Mouse (Mus musculus): ENCODE measurements around the gene Lce1c. TPM values are rescaled to one million over a fixed set of nuclear protein-coding genes. Genes with fewer than 3 reads are reported as not detected.

Lce1c gene
- not detected in 2 replicates for polyA plus RNA-seq (2015; fragmentation: Nextera tagmentation; extraction: Ambion mirVana)

GRCm38 (mm10) chr3:92678947-92679346 is at the start of gene Lce1c:
TSS of gene Lce1c (plus strand) at chr3:92679247.

GRCm38 (mm10) chr3:92648207-92648606 is 30.8 kb upstream of the Lce1c start, which contains the start of gene Lce1a1:
TSS of gene Lce1a1 (minus strand) at chr3:92648307.

GRCm38 (mm10) chr3:92656826-92657225 is 22.2 kb upstream of the Lce1c start, which contains the start of gene Lce1b:
TSS of gene Lce1b (minus strand) at chr3:92656926.

GRCm38 (mm10) chr3:92670215-92670614 is 8.8 kb upstream of the Lce1c start, which contains the start of gene Lce1a2:
TSS of gene Lce1a2 (minus strand) at chr3:92670315.

GRCm38 (mm10) chr3:92687110-92687509 is 8.1 kb downstream of the Lce1c start, which contains the start of gene Lce1d:
TSS of gene Lce1d (minus strand) at chr3:92687210.

GRCm38 (mm10) chr3:92708974-92709373 is 29.9 kb downstream of the Lce1c start, which contains the start of gene Lce1e:
TSS of gene Lce1e (minus strand) at chr3:92709074.

GRCm38 (mm10) chr3:92720250-92720649 is 41.2 kb downstream of the Lce1c start, which contains the start of gene Lce1f:
TSS of gene Lce1f (minus strand) at chr3:92720350.

Other genes with a start within 250 kb of the Lce1c start
- gene Gm9774, start 249.8 kb upstream of the Lce1c start, polyA plus RNA-seq (2015; fragmentation: Nextera tagmentation; extraction: Ambion mirVana) = 5.9 and 6.0 TPM in 2 replicates
- 0.71 TPM in 1 of 2 replicates, not detected in the other for gene Sprr2k, start 246.7 kb upstream of the Lce1c start, polyA plus RNA-seq (2015; fragmentation: Nextera tagmentation; extraction: Ambion mirVana)
- not detected in 2 replicates for gene Sprr1b, start 240.5 kb upstream of the Lce1c start, polyA plus RNA-seq (2015; fragmentation: Nextera tagmentation; extraction: Ambion mirVana)
- gene Sprr3, start 220.5 kb upstream of the Lce1c start, polyA plus RNA-seq (2015; fragmentation: Nextera tagmentation; extraction: Ambion mirVana) = 0.73 and 0.78 TPM in 2 replicates
- 3,851 and 3,973 TPM in 2 replicates for gene Sprr1a, start 193.4 kb upstream of the Lce1c start, polyA plus RNA-seq (2015; fragmentation: Nextera tagmentation; extraction: Ambion mirVana)
- not detected in 2 replicates for gene Sprr4, start 178.8 kb upstream of the Lce1c start, polyA plus RNA-seq (2015; fragmentation: Nextera tagmentation; extraction: Ambion mirVana)
- not detected in 2 replicates for gene 2310046K23Rik, start 144.7 kb upstream of the Lce1c start, polyA plus RNA-seq (2015; fragmentation: Nextera tagmentation; extraction: Ambion mirVana)
- gene Ivl, start 105.5 kb upstream of the Lce1c start, polyA plus RNA-seq (2015; fragmentation: Nextera tagmentation; extraction: Ambion mirVana) = 142 and 152 TPM in 2 replicates
- not detected in 2 replicates for gene Smcp, start 90.2 kb upstream of the Lce1c start, polyA plus RNA-seq (2015; fragmentation: Nextera tagmentation; extraction: Ambion mirVana)
- 0.31 TPM in 1 of 2 replicates, not detected in the other for gene 2210017I01Rik, start 71.8 kb upstream of the Lce1c start, polyA plus RNA-seq (2015; fragmentation: Nextera tagmentation; extraction: Ambion mirVana)
- 2.0 and 3.0 TPM in 2 replicates for gene Lce6a, start 57.6 kb upstream of the Lce1c start, polyA plus RNA-seq (2015; fragmentation: Nextera tagmentation; extraction: Ambion mirVana)
- gene Lce1a1, start 30.9 kb upstream of the Lce1c start, polyA plus RNA-seq (2015; fragmentation: Nextera tagmentation; extraction: Ambion mirVana) = 0.19 TPM in 1 of 2 replicates, not detected in the other
- not detected in 2 replicates for gene Lce1b, start 22.3 kb upstream of the Lce1c start, polyA plus RNA-seq (2015; fragmentation: Nextera tagmentation; extraction: Ambion mirVana)
- not detected in 2 replicates for gene Lce1a2, start 8.9 kb upstream of the Lce1c start, polyA plus RNA-seq (2015; fragmentation: Nextera tagmentation; extraction: Ambion mirVana)
- not detected in 2 replicates for gene Lce1d, start 8.0 kb downstream of the Lce1c start, polyA plus RNA-seq (2015; fragmentation: Nextera tagmentation; extraction: Ambion mirVana)
- gene Lce1e, start 29.8 kb downstream of the Lce1c start, polyA plus RNA-seq (2015; fragmentation: Nextera tagmentation; extraction: Ambion mirVana) = not detected in 2 replicates
- not detected in 2 replicates for gene Lce1f, start 41.1 kb downstream of the Lce1c start, polyA plus RNA-seq (2015; fragmentation: Nextera tagmentation; extraction: Ambion mirVana)
- not detected in 2 replicates for gene Gm38119, start 59.8 kb downstream of the Lce1c start, polyA plus RNA-seq (2015; fragmentation: Nextera tagmentation; extraction: Ambion mirVana)
- gene Lce1g, start 73.1 kb downstream of the Lce1c start, polyA plus RNA-seq (2015; fragmentation: Nextera tagmentation; extraction: Ambion mirVana) = not detected in 2 replicates
- gene Lce1h, start 85.8 kb downstream of the Lce1c start, polyA plus RNA-seq (2015; fragmentation: Nextera tagmentation; extraction: Ambion mirVana) = not detected in 2 replicates
- not detected in 2 replicates for gene Lce1i, start 99.7 kb downstream of the Lce1c start, polyA plus RNA-seq (2015; fragmentation: Nextera tagmentation; extraction: Ambion mirVana)
- gene Lce1j, start 111.3 kb downstream of the Lce1c start, polyA plus RNA-seq (2015; fragmentation: Nextera tagmentation; extraction: Ambion mirVana) = not detected in 2 replicates
- not detected in 2 replicates for gene Lce1k, start 128.6 kb downstream of the Lce1c start, polyA plus RNA-seq (2015; fragmentation: Nextera tagmentation; extraction: Ambion mirVana)
- gene Kprp, start 148.0 kb downstream of the Lce1c start, polyA plus RNA-seq (2015; fragmentation: Nextera tagmentation; extraction: Ambion mirVana) = not detected in 2 replicates
- not detected in 2 replicates for gene Lce1l, start 172.0 kb downstream of the Lce1c start, polyA plus RNA-seq (2015; fragmentation: Nextera tagmentation; extraction: Ambion mirVana)
- not detected in 2 replicates for gene 2310050C09Rik, start 191.0 kb downstream of the Lce1c start, polyA plus RNA-seq (2015; fragmentation: Nextera tagmentation; extraction: Ambion mirVana)
- gene Lce3a, start 247.0 kb downstream of the Lce1c start, polyA plus RNA-seq (2015; fragmentation: Nextera tagmentation; extraction: Ambion mirVana) = not detected in 2 replicates